Mouse (Mus musculus): ENCODE results near the gene Abi3. TPM values are rescaled to one million over a fixed set of nuclear protein-coding genes. Genes with fewer than 3 reads are reported as not detected.

Gene Abi3
- polyA plus RNA-seq, 1 experiment, result 1.5 TPM

DNA sequence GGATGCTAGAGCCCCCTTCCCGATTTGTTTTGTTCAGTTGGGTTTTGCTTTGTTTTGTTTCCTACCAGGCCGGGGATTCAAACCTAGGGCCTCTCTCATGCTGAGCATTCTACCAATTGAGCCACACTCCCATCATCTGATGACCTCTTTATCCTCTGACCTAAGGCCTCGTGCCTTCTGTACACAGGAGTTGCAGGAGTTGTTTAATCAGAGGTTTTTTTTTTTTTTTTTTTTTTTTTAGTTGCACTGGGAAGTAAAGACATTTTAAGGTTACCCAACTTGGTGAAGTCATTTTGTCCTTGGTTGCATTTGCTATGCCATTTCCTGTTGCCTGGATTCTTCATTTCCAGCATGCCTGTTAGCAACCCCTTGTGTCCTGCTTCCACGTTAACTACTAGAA lies 27.2 kb upstream of the Abi3 start:
- no peak for TF ChIP-seq POLR2A (IDR thresholded peaks at IDR 0.05; ENCODE audit: insufficient read length, low read depth)
- TF ChIP-seq MYOD1 (IDR thresholded peaks at IDR 0.05; ENCODE audit: control insufficient read depth in 1 of 3, insufficient read length in 2 of 3, low read depth in 2 of 3), result no peak
- no peak for TF ChIP-seq TCF12 (IDR thresholded peaks at IDR 0.05; ENCODE audit: insufficient read depth, poor library complexity, severe bottlenecking)
- TF ChIP-seq SRF (IDR thresholded peaks at IDR 0.05; ENCODE audit: control insufficient read depth, insufficient read length, low read depth), result no peak
- no peak for TF ChIP-seq MYOG (IDR thresholded peaks at IDR 0.05; ENCODE audit: control insufficient read depth in 1 of 3, insufficient read depth in 1 of 3, insufficient read length in 2 of 3, low read depth in 2 of 3)
- no peak for TF ChIP-seq E2F4 (IDR thresholded peaks at IDR 0.05; ENCODE audit: insufficient read depth)
- TF ChIP-seq CEBPB (IDR thresholded peaks at IDR 0.05; ENCODE audit: insufficient read depth, poor library complexity, severe bottlenecking), result no peak
- TF ChIP-seq MAX (IDR thresholded peaks at IDR 0.05; ENCODE audit: low read depth), result no peak
- TF ChIP-seq POLR2AphosphoS2 (IDR thresholded peaks at IDR 0.05; ENCODE audit: insufficient read length, low read depth), result no peak
- TF ChIP-seq TCF3 (IDR thresholded peaks at IDR 0.05; ENCODE audit: insufficient read length, low read depth), result no peak
- H3K36me3 ChIP-seq (ENCODE audit: control insufficient read depth, insufficient read depth), result no peaks in the 10 kb centered on the region
- no peaks in the 10 kb centered on the region for H3K79me2 ChIP-seq (ENCODE audit: control insufficient read depth, insufficient read depth)
- H3K27me3 ChIP-seq (ENCODE audit: control insufficient read depth, insufficient read depth, insufficient read length), result no peaks in the 10 kb centered on the region
- no peak overlapping the region for H3K4me3 ChIP-seq
- no peak overlapping the region for H3K4me2 ChIP-seq (ENCODE audit: low read depth)
- H3ac ChIP-seq (ENCODE audit: control insufficient read depth, insufficient read length), result no peak overlapping the region

DNA sequence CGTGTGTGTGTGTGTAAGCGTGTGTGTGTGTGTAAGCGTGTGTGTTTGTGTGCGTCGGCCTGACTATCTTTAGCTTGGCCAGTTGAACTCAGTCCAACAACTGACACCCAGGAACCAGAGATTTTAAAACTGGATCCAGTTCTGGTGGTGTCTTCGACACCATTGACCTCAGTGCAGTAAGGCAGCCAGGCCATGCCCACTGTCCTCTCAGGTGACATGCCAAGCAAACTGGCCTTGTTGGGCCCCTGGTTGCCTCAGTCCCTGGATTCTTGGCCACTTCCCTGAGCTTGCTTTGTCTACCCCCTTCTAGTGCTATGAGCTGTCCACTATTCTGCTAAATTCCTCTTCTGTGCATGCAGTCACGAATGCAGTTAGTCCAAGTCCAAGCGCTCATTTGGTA lies 19.1 kb upstream of the Abi3 start:
- Histone ChIP-seq H3K79me2 (ENCODE audit: control insufficient read depth, insufficient read depth) (no peaks in the 10 kb centered on the region), H3K36me3 (ENCODE audit: control insufficient read depth, insufficient read depth) (no peaks in the 10 kb centered on the region), H3K27me3 (ENCODE audit: control insufficient read depth, insufficient read depth, insufficient read length) (no peaks in the 10 kb centered on the region), H3K4me2 (ENCODE audit: low read depth) (no peak overlapping the region), H3K4me3 (no peak overlapping the region), H3ac (ENCODE audit: control insufficient read depth, insufficient read length) (no peak overlapping the region)
- TF ChIP-seq MYOG (IDR thresholded peaks at IDR 0.05; ENCODE audit: control insufficient read depth in 1 of 3, insufficient read depth in 1 of 3, insufficient read length in 2 of 3, low read depth in 2 of 3) (no peak), POLR2AphosphoS2 (IDR thresholded peaks at IDR 0.05; ENCODE audit: insufficient read length, low read depth) (no peak)

DNA sequence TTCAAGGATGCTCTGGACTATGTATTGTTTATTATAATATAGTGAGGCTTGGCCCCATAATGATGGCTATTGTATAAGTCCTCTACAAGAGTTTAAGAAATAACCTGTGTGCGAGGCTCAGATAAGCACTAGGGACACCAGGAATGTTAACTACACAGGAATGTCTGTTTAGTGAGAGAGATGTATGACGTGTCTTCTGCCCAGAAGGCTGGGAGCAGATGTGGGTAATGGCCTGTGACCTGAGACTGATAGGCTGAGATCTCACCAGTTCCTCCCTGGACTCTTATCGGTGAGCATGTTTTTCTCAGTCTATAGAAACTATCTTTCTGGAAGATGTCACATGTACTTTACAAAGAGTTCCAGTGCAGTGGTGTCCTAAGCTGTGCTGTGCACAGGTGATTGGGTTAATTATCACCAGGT lies 17.8 kb upstream of the Abi3 start:
- Histone ChIP-seq H3K4me2 (ENCODE audit: low read depth) (peak overlapping the region; percentile 95), H3ac (ENCODE audit: control insufficient read depth, insufficient read length) (peak overlapping the region; percentile 17), H3K27me3 (ENCODE audit: control insufficient read depth, insufficient read depth, insufficient read length) (no peaks in the 10 kb centered on the region), H3K79me2 (ENCODE audit: control insufficient read depth, insufficient read depth) (no peaks in the 10 kb centered on the region), H3K4me3 (peak overlapping the region; percentile 43), H3K36me3 (ENCODE audit: control insufficient read depth, insufficient read depth) (no peaks in the 10 kb centered on the region)
- TF ChIP-seq MAX (IDR thresholded peaks at IDR 0.05; ENCODE audit: low read depth) (no peak), TCF3 (IDR thresholded peaks at IDR 0.05; ENCODE audit: insufficient read length, low read depth) (no peak), POLR2AphosphoS2 (IDR thresholded peaks at IDR 0.05; ENCODE audit: insufficient read length, low read depth) (no peak), SRF (IDR thresholded peaks at IDR 0.05; ENCODE audit: control insufficient read depth, insufficient read length, low read depth) (no peak), MYOD1 (IDR thresholded peaks at IDR 0.05; ENCODE audit: control insufficient read depth in 1 of 3, insufficient read length in 2 of 3, low read depth in 2 of 3) (no peak), CEBPB (IDR thresholded peaks at IDR 0.05; ENCODE audit: insufficient read depth, poor library complexity, severe bottlenecking) (no peak)

DNA sequence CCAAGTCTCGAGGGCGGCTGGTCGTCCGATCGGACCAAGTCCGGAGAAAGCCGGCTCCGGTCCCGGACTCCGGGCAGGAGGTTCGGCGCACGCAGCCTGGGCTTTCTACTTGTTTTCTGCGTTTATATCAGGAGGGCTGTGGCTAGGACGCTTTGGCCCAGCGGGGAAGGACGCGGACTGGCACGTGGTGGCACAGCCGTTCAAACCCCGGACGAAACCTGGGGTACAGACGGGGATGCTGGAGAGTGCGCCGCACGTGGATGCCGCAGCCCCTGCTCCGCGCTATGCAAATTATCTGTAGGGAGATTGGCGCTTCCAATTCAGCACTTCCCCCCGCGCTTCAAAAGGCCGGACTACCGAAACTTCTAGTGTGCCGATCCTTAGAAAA lies 17.2 kb upstream of the Abi3 start:
- Histone ChIP-seq H3K36me3 (ENCODE audit: control insufficient read depth, insufficient read depth) (no peaks in the 10 kb centered on the region), H3K79me2 (ENCODE audit: control insufficient read depth, insufficient read depth) (no peaks in the 10 kb centered on the region), H3K4me3 (peak overlapping the region; percentile 43), H3K4me2 (ENCODE audit: low read depth) (peak overlapping the region; percentile 95), H3ac (ENCODE audit: control insufficient read depth, insufficient read length) (peak overlapping the region; percentile 17), H3K27me3 (ENCODE audit: control insufficient read depth, insufficient read depth, insufficient read length) (no peaks in the 10 kb centered on the region)
- TF ChIP-seq REST (IDR thresholded peaks at IDR 0.05; ENCODE audit: insufficient read depth, insufficient read length) (no peak), TCF12 (IDR thresholded peaks at IDR 0.05; ENCODE audit: insufficient read depth, poor library complexity, severe bottlenecking) (no peak), E2F4 (IDR thresholded peaks at IDR 0.05; ENCODE audit: insufficient read depth) (no peak), USF1 (IDR thresholded peaks at IDR 0.05; ENCODE audit: low read depth) (peak; percentile 41), POLR2A (IDR thresholded peaks at IDR 0.05; ENCODE audit: insufficient read length, low read depth) (peak; percentile 48), SRF (IDR thresholded peaks at IDR 0.05; ENCODE audit: control insufficient read depth, insufficient read length, low read depth) (peak; percentile 73), TCF3 (IDR thresholded peaks at IDR 0.05; ENCODE audit: insufficient read length, low read depth) (peak; percentile 7), MYOG (IDR thresholded peaks at IDR 0.05; ENCODE audit: control insufficient read depth in 1 of 3, insufficient read depth in 1 of 3, insufficient read length in 2 of 3, low read depth in 2 of 3) (peak in 2 of 3 experiments; percentile 61 to 86), CEBPB (IDR thresholded peaks at IDR 0.05; ENCODE audit: insufficient read depth, poor library complexity, severe bottlenecking) (no peak), POLR2AphosphoS2 (IDR thresholded peaks at IDR 0.05; ENCODE audit: insufficient read length, low read depth) (no peak), MAX (IDR thresholded peaks at IDR 0.05; ENCODE audit: low read depth) (peak; percentile 66), MYOD1 (IDR thresholded peaks at IDR 0.05; ENCODE audit: control insufficient read depth in 1 of 3, insufficient read length in 2 of 3, low read depth in 2 of 3) (peak in 2 of 3 experiments; percentile 69 to 81)

DNA sequence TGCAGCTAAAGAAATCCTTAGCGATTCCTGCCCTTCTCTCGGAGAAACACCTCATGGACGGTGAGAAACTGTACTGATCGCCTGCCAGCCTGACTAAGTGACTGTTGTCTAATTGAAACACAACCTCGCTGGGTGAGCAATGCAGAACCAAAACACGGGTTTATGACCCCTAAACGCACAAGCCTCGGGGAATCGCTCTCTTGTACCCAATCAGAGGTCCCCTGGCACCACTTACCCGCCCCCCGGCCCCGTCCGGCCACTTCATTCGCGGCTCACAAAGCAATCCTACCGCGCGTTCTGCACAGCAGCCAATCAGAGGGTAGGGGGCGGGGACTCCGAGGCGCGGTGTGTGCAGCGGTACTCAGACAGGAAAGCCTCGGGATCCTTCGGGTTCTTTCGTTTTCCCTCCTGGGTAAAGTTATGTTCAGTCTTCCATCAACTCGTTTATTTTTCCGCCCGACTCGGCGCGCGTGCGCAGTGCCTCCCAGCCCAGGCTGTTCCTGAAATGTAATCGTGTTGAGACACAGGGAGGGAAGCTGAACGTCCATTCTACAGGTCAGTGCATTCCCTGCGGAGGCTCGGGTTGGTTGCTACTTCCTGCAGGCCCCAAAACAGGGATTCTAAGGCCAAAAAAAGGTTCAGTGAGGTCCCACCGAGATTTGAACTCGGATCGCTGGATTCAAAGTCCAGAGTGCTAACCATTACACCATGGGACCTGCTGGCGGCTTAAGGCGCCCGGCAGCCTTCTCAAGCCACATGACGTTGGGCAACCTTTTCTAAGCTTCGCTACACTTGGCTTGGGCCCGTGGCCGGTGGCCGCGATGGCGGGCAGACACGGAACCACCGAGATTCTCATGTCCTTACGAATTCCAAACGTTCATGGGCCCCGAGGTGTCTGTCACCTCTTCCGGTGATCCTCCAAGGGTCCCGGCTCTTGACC lies 16.5 kb upstream of the Abi3 start:
- no peaks in the 10 kb centered on the region for H3K36me3 ChIP-seq (ENCODE audit: control insufficient read depth, insufficient read depth)
- H3K79me2 ChIP-seq (ENCODE audit: control insufficient read depth, insufficient read depth), result no peaks in the 10 kb centered on the region
- H3K4me3 ChIP-seq, result peak overlapping the region; percentile 43
- TF ChIP-seq USF1 (IDR thresholded peaks at IDR 0.05; ENCODE audit: low read depth) (no peak), SRF (IDR thresholded peaks at IDR 0.05; ENCODE audit: control insufficient read depth, insufficient read length, low read depth) (peak; percentile 3), POLR2A (IDR thresholded peaks at IDR 0.05; ENCODE audit: insufficient read length, low read depth) (peak; percentile 38), POLR2AphosphoS2 (IDR thresholded peaks at IDR 0.05; ENCODE audit: insufficient read length, low read depth) (peak; percentile 77), E2F4 (IDR thresholded peaks at IDR 0.05; ENCODE audit: insufficient read depth) (peak; percentile 7)
- H3ac ChIP-seq (ENCODE audit: control insufficient read depth, insufficient read length), result peak overlapping the region; percentile 17
- no peaks in the 10 kb centered on the region for H3K27me3 ChIP-seq (ENCODE audit: control insufficient read depth, insufficient read depth, insufficient read length)
- H3K4me2 ChIP-seq (ENCODE audit: low read depth), result peak overlapping the region; percentile 95

All from myocyte (in vitro differentiated cells).